Mouse (Mus musculus): ENCODE results near the gene Pmpca. TPM values are rescaled to one million over a fixed set of nuclear protein-coding genes. Genes with fewer than 3 reads are reported as not detected.
A peak's percentile ranks its signal among the peaks of the same experiment; 100 is the strongest.

The Pmpca gene
- total and polyA plus RNA-seq, 2 experiments from 2014 or later = 74.3 to 85.7 TPM

GRCm38 (mm10) chr2:26352291-26352910 is 36.7 kb upstream of the Pmpca start:
- peak overlapping the region; percentile 97 for H3K9ac ChIP-seq
- H3K4me3 ChIP-seq (ENCODE audit: low read depth, low read length) = peak overlapping the region; percentile 86
- no peaks in the 10 kb centered on the region for H3K9me3 ChIP-seq (ENCODE audit: low read length)
- H3K36me3 ChIP-seq (ENCODE audit: insufficient read depth) = peaks cover 27% of the 10 kb centered on the region
- peak overlapping the region; percentile 94 for H3K27ac ChIP-seq (ENCODE audit: low read depth, low read length)
- peak; percentile 42 for ATAC-seq
- DNase-seq = no peak
- H3K4me2 ChIP-seq (ENCODE audit: low read depth) = peak overlapping the region; percentile 83
- no peak; the same call in 1 of the 2 replicates for TF ChIP-seq CTCF (IDR thresholded peaks at IDR 0.05; ENCODE audit: low read depth)
- peaks cover 10% of the 10 kb centered on the region; the same call in 1 of the 2 replicates for H3K4me1 ChIP-seq (ENCODE audit: insufficient read depth)
- no peaks in the 10 kb centered on the region for H3K27me3 ChIP-seq (ENCODE audit: insufficient read depth, low read length)
- 3% methylated on average over 36 of the region's 36 CpGs for WGBS

GRCm38 (mm10) chr2:26353066-26353980 is 35.8 kb upstream of the Pmpca start:
- DNase-seq (no peak), ATAC-seq (no peak)
- H3K9ac ChIP-seq = peak overlapping the region; percentile 97
- 86% methylated on average over 11 of the region's 11 CpGs for WGBS
- TF ChIP-seq CTCF (IDR thresholded peaks at IDR 0.05; ENCODE audit: low read depth) = no peak
- peak overlapping the region; percentile 83 for H3K4me2 ChIP-seq (ENCODE audit: low read depth)
- H3K9me3 ChIP-seq (ENCODE audit: low read length) = no peaks in the 10 kb centered on the region
- H3K36me3 ChIP-seq (ENCODE audit: insufficient read depth) = peaks cover 18% of the 10 kb centered on the region
- peak overlapping the region; percentile 86 for H3K4me3 ChIP-seq (ENCODE audit: low read depth, low read length)
- H3K4me1 ChIP-seq (ENCODE audit: insufficient read depth) = peaks cover 10% of the 10 kb centered on the region; the same call in 1 of the 2 replicates
- H3K27me3 ChIP-seq (ENCODE audit: insufficient read depth, low read length) = no peaks in the 10 kb centered on the region
- H3K27ac ChIP-seq (ENCODE audit: low read depth, low read length) = no peak overlapping the region

GRCm38 (mm10) chr2:26354401-26354800 is 34.7 kb upstream of the Pmpca start:
- Histone ChIP-seq H3K27me3 (ENCODE audit: insufficient read depth, low read length) (no peaks in the 10 kb centered on the region), H3K4me1 (ENCODE audit: insufficient read depth) (peaks cover 10% of the 10 kb centered on the region; the same call in 1 of the 2 replicates), H3K4me2 (ENCODE audit: low read depth) (no peak overlapping the region), H3K36me3 (ENCODE audit: insufficient read depth) (peaks cover 7% of the 10 kb centered on the region), H3K4me3 (ENCODE audit: low read depth, low read length) (no peak overlapping the region), H3K9me3 (ENCODE audit: low read length) (no peaks in the 10 kb centered on the region), H3K27ac (ENCODE audit: low read depth, low read length) (no peak overlapping the region), H3K9ac (no peak overlapping the region)
- no peak for ATAC-seq
- 96% methylated on average over 4 of the region's 4 CpGs for WGBS
- TF ChIP-seq CTCF (IDR thresholded peaks at IDR 0.05; ENCODE audit: low read depth) = no peak
- DNase-seq = no peak

GRCm38 (mm10) chr2:26356231-26356630 is 32.9 kb upstream of the Pmpca start:
- Histone ChIP-seq H3K4me1 (ENCODE audit: insufficient read depth) (peaks cover 6% of the 10 kb centered on the region; the same call in 1 of the 2 replicates), H3K27me3 (ENCODE audit: insufficient read depth, low read length) (no peaks in the 10 kb centered on the region), H3K4me3 (ENCODE audit: low read depth, low read length) (no peak overlapping the region), H3K9ac (no peak overlapping the region), H3K9me3 (ENCODE audit: low read length) (no peaks in the 10 kb centered on the region), H3K36me3 (ENCODE audit: insufficient read depth) (no peaks in the 10 kb centered on the region), H3K27ac (ENCODE audit: low read depth, low read length) (no peak overlapping the region), H3K4me2 (ENCODE audit: low read depth) (no peak overlapping the region)
- 84% methylated on average over 4 of the region's 4 CpGs for WGBS
- DNase-seq (no peak), ATAC-seq (no peak)
- TF ChIP-seq CTCF (IDR thresholded peaks at IDR 0.05; ENCODE audit: low read depth) = no peak

- peaks cover 6% of the 10 kb centered on the region; the same call in 1 of the 2 replicates for H3K4me1 ChIP-seq (ENCODE audit: insufficient read depth)
- H3K27me3 ChIP-seq (ENCODE audit: insufficient read depth, low read length) = no peaks in the 10 kb centered on the region
- no peaks in the 10 kb centered on the region for H3K36me3 ChIP-seq (ENCODE audit: insufficient read depth)
- H3K9me3 ChIP-seq (ENCODE audit: low read length) = no peaks in the 10 kb centered on the region
- H3K27ac ChIP-seq (ENCODE audit: low read depth, low read length) = no peak overlapping the region
- WGBS = 75% methylated on average over 7 of the region's 7 CpGs
- DNase-seq = no peak
- no peak overlapping the region for H3K9ac ChIP-seq
- no peak overlapping the region for H3K4me2 ChIP-seq (ENCODE audit: low read depth)
- ATAC-seq = no peak
- no peak for TF ChIP-seq CTCF (IDR thresholded peaks at IDR 0.05; ENCODE audit: low read depth)
- H3K4me3 ChIP-seq (ENCODE audit: low read depth, low read length) = no peak overlapping the region
Observed at GRCm38 (mm10) chr2:26356678-26357077, 32.5 kb upstream of the Pmpca start.

GRCm38 (mm10) chr2:26357484-26357883 is 31.7 kb upstream of the Pmpca start:
- DNase-seq (no peak), ATAC-seq (no peak)
- Histone ChIP-seq H3K36me3 (ENCODE audit: insufficient read depth) (no peaks in the 10 kb centered on the region), H3K4me1 (ENCODE audit: insufficient read depth) (peaks cover 6% of the 10 kb centered on the region; the same call in 1 of the 2 replicates), H3K27me3 (ENCODE audit: insufficient read depth, low read length) (no peaks in the 10 kb centered on the region), H3K9ac (no peak overlapping the region), H3K4me3 (ENCODE audit: low read depth, low read length) (no peak overlapping the region), H3K9me3 (ENCODE audit: low read length) (no peaks in the 10 kb centered on the region), H3K27ac (ENCODE audit: low read depth, low read length) (no peak overlapping the region), H3K4me2 (ENCODE audit: low read depth) (no peak overlapping the region)
- 53% methylated on average over 15 of the region's 15 CpGs for WGBS
- peak; percentile 32; the same call in 1 of the 2 replicates for TF ChIP-seq CTCF (IDR thresholded peaks at IDR 0.05; ENCODE audit: low read depth)

Measured in forebrain, postnatal 0 days (tissue).